Mouse (Mus musculus) thymus, adult 18-20 months (tissue): ENCODE measurements around the gene Pgap1.
A peak's percentile ranks its signal among the peaks of the same experiment; 100 is the strongest.

Source experiments
- DNase-seq, 2 experiments: peaks; one replicate each; pipeline ENCODE4 v3.0.0; 2022; ENCODE audit warnings: mixed read lengths in 2 of 2

Gene Pgap1

DNA sequence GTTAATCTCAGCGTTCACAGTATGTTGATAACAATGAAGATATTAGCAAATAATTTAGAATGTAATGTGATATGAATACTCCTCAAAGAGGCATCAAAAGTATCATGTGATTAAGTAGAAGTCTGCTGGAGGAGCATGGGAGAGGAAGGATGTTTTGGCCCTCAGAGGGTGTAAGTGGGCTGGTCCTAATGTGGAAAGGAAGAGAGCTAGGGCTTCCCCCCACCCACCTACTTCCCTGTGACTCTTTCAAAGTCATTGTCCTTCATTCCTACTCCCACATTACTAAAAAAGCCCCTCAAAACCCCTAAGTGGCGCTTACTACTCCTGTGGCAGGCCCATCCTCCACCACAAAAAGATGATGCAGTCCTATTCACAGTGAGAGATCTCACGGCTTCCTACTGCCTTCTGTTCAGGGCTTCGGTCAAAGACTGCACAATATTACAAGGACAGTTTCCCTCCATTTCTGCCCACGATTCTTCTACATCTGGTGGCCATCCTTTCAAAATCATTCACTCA is 37.4 kb downstream of the Pgap1 start:
- DNase-seq = no peak

DNA sequence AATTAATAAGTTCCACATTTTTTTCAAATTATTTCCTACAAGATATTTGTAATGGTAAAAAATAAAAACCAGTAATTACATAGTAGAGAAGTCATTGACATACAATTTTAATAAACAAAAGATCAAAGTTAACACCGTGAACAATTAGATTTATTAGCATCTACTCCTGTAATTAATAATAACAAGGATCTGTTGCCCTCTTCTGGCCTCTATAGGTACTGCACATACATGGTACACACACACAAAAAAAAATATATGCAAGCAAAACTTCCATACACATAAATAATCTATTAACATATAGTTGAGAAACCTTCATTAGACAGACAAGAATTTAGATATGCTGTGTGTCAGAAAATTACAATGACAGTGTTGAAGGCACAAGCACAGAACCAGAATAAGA is 43.6 kb downstream of the Pgap1 start:
- no peak for DNase-seq

DNA sequence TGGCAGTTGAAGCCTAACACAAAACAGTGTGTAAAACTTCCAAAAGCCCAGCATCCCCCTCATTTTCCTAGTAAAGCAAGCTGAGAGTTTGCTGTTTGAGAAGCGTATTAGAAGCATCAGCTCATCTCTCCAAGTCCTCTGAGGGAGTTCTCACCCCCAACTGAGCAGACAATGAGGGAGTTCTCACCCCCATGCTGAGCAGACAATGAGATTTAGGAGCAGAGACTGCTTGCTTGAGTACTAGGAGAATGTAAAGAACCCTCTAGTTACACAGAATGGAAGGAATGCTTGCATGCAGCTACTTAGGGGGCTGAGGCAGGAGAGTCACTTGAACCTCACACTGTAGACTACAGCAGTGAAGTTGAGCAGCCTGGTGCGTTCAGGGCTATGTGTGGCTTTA is 59.0 kb downstream of the Pgap1 start:
- no peak for DNase-seq

DNA sequence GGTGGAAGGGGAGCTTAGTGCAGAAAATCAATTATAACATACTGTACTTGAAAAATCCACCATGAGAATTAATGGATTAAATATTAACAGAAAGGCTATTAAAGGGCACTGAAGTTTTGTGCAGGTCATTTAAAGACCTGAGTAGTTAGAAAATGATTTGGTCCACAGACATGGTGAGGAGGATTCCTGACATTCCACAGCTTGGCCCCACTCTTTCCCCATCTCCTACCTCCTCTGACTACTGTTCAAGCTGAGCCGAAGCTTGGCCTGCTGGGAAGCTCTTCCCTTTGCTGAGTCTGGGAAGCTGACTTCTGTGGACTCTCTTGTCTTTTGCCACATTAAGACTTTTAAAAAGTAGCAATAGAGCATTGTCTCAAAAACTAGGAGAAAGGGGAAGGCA is 61.2 kb downstream of the Pgap1 start:
- no peak for DNase-seq

DNA sequence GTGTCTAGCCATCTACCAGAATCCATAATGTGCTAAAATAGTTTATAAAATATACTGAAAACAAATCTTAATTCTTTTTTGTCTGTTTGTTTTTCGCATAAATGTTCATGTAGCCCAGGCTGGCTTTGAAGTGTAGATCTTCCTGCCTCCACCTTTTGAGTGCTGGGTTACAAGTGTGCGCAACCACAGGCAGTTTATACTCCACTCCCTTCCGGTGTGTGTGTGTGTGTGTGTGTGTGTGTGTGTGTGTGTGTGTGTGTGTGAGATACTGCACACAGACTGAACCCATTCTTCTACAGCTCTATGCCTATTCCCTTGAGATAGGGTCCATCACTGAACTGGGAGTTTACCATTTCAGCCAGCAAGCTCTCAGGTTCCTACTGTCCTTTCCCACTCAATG is 64.0 kb downstream of the Pgap1 start:
- DNase-seq = peak; percentile 39 to 66

DNA sequence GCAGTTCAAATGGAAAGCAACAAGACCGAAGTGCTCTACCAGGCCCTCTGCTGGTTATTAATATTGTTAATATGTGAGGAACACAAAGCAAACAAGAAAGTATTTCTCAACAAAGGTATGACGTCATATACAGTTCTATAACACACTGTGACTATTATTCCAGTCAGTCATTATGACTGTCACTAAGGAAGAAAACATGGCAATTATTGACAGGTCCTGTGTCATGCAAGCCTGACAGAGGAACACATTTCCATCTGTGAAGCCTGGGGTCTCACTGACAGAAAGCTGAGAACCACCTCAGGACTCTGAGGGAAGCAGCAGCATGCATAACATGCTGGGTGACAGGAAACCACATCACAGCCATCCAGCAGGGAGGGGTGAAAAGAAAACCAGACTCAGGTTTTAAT is 65.0 kb downstream of the Pgap1 start:
- peak; percentile 55 to 81 for DNase-seq

DNA sequence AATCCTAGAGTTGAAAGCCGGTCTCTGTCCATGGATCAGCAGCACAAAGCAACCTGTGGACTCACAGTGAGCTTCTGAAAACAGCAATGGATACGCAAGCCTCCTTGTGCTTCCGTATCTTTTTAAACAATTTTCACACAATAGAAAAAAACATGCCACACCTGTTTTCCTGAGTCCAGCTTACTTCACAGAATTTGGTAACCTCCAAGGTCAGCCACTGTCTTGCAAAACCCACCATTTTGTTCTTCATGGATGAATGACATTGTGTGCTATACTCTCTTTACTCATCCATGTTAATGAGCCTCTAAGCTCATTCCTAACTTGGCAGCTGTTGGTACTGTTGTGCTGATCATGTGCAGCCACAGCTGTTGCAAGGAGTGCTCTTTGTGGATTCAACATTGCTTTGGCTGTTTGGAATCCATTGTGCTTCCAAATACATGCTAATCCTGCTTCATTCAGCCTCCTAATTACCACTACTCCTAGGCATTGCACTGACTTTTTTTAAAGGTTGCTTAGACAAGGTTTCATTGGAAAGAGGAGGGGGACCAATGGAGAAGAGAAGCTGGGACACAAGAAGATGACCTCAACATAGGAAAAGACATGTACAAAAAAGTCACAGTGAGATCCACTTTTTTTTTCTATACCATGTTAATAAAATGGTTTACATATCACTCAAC is 72.6 kb downstream of the Pgap1 start:
- DNase-seq = no peak

DNA sequence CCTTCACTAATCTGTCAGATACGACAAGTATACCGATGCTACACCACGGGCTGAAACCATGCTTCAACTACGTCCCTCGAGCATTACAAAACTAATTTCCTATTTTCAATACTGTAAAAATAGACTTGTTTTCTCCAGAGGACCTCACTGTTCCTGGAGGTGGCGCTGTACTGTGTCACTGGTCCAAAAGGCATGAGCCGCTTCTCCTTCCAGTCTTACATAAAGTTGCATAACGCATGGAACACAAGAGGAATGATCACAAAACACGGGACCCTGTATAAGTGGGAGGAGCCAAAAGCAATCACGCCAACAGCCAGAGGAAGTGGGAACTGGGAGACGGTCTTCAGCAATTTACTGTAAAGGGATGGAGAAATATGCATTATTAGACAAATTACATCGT is 77.0 kb downstream of the Pgap1 start:
- no peak for DNase-seq

DNA sequence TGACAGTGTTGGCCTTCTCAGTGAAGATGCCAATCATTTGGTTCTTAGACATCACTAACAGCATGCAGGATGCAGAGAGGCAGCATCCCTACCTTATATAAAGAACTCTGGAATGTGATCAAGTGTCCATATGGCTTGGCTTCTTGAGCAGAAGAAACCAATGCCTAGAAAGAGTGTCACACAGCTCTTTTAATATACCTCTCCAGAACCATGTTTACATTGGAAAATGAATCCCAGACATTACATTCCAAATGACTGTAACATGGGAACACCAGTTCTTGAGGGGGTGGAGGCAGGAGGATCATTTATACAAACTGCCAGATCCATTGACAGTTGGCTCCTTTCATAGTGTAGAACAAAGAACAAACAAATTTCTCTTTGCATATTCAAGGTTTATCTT is 88.8 kb downstream of the Pgap1 start:
- no peak for DNase-seq

DNA sequence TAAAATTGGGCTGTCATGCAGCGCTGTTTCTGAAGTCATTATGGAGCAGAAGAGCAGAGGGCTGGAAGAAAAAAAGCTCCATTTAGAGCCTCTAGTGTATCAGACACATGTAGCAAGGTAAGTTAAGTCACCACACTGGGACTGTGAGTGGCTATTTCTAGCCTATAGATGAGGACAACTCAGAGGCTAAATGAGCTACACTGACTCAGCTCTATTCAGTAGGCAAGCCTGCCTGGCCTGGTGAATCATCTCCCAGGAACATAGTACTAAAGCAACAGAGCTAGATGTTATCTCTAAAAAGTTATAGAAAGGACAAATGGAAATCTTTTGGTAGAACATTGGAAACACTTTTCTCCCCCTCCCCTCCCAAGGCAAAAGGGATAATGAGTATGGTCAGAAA is 90.1 kb downstream of the Pgap1 start:
- no peak for DNase-seq

DNA sequence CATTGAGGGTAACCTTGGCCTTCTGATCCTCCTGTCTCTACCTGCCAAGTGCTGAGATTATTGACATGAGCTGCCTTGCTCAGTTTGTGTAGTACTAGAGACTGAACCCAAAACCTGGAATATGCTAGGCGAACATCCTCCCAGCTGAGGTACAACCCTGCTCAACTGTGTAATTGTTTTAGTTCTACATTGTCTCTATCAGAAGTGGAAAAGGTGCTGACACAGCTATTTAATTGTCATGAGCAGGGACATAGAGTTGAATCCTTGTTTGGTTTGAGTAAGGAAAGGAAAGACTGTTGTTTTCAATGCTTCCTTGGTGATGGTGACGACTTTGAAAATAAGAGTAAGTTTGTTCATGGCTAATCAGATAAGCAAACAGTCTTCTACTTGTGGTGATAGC is 105.4 kb downstream of the Pgap1 start:
- no peak for DNase-seq

DNA sequence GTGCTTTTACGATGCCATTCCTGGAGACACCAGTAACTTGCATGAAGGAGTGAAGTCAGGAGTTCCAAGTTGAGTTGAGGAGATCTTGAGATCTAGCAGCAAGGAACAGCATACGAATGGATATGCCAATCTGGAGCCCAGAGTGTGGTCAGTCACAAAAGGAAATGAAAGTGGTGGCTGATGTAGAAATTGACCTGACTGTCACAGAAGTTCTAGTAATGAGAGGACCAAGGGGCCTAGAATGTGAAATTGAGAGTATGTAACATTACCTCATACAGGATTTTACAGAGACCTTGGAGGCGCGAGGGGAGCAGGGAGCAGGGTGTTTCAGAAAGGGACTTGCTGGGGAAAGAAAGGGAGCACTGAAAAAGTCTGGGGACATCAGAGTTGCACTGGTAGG is 108.7 kb downstream of the Pgap1 start:
- no peak for DNase-seq

DNA sequence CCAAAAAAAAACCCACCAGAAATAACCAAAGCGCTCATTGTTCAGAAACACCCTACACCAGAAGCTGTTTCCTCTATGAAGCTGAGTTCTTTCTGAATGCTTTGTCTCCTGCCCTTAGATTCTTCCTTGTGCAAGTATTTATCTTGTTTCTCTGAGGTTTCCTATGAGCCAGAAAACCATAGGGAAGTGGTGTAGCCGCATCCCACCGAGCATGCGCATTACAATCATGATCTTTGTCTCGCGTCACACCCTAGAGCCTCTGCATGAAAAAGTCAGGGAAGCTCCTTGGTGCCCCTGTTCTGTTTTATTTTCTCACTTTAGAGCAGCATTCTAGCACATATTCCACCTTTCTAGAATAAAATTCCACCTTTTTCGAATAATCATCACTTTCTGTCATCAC is 113.8 kb downstream of the Pgap1 start:
- no peak for DNase-seq

DNA sequence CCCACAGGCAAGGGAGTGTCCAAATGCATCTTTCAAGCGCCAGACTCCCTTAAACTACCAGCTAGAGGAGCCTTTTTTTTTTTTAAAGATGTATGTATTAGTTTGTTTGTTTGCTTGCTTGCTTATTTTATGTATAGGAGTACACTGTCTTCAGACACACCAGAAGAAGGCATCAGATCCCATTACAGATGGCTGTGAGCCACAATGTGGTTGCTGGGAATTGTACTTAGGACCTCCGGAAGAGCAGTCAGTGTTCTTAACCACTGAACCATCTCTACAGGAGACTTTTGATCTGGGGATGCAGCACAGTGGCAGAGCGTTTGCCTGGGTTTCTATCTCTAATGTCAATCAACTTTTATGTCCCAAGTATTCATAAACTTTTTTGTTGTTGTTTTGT is 118.4 kb downstream of the Pgap1 start:
- DNase-seq = no peak

DNA sequence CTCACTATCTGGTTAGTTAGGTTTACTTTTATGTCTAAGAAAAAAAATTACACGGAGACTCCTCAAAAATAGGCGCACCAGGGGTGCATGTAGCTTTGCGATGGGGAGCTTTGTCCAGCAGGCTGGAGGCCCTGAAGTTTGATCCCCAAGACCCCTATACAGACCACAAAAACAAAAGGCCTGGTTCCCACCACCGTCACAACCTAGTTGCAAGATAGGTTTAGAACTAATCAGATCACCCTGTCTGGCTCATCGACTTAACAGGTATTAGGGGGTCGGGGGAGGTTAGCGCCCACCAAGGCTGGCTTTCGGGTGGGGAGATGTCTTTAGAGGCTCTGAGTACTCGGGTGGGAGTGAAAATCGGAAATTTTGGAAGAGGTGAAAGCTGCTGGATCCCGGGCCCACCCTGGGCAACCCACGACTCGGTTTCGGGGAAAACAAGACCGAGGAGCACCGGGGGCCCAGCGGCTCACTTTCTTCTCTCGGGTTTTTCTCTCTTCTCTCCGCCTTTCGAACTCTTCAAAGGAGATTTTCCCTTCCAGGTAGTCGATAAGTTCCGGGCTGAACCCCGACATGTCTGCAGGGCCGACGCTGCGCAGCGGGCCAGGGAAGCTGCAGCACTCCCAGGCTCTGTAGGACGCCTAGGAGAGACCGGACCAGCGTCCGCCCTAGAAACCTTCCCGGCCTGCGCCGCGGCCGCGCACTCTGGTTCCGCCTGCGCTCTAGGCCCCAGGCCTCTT is 119.0 kb downstream of the Pgap1 start, which contains the start of gene Gtf3c3:
Gene Gtf3c3, minus strand, starts transcription at position 632 of the 740 bp plus-strand sequence.
- DNase-seq = peak; percentile 51 to 60
